In genomic region chr5:97421669-97422068, GRCm38 (mm10) we compare ENCODE assay signal across 49 mouse cellular contexts. TPM values are rescaled to one million over a fixed set of nuclear protein-coding genes. Genes with fewer than 3 reads are reported as not detected.
"Had no signal": no experiment of that assay in that cellular context is flagged by ENCODE, and none has a peak within 500 bp of the region (broad histone marks: within the 10 kb centered on the region; RNA-seq: fewer than 3 reads in every experiment).

No protein-coding gene starts in this region.

- H3K9ac ChIP-seq: heart, embryonic 12.5 days; heart, embryonic 13.5 days; heart, embryonic 15.5 days; hindbrain, embryonic 12.5 days; hindbrain, embryonic 13.5 days; hindbrain, embryonic 14.5 days; hindbrain, embryonic 15.5 days; kidney, embryonic 15.5 days had no signal

- H3K36me3 ChIP-seq: heart, embryonic 10.5 days; heart, embryonic 12.5 days; heart, embryonic 13.5 days; heart, embryonic 15.5 days; hindbrain, embryonic 10.5 days; hindbrain, embryonic 12.5 days; hindbrain, embryonic 13.5 days; hindbrain, embryonic 15.5 days; kidney, embryonic 15.5 days had no signal

- ATAC-seq: hindbrain, embryonic 16.5 days; hindbrain, postnatal 0 days; inflammation-experienced regulatory T-cells, adult 6 months; intestine, embryonic 16.5 days; intestine, postnatal 0 days had no signal

- H3K27me3 ChIP-seq: heart, embryonic 12.5 days; heart, embryonic 13.5 days; heart, embryonic 15.5 days; hindbrain, embryonic 12.5 days; hindbrain, embryonic 13.5 days; hindbrain, embryonic 15.5 days; kidney, embryonic 15.5 days had no signal

- H3K9me3 ChIP-seq: heart, embryonic 10.5 days; heart, embryonic 12.5 days; heart, embryonic 13.5 days; heart, embryonic 15.5 days; hindbrain, embryonic 10.5 days; hindbrain, embryonic 12.5 days; hindbrain, embryonic 13.5 days; hindbrain, embryonic 15.5 days; kidney, embryonic 15.5 days had no signal

- H3K4me2 ChIP-seq: heart, embryonic 11.5 days; heart, embryonic 12.5 days; heart, embryonic 13.5 days; heart, embryonic 15.5 days; hindbrain, embryonic 12.5 days; hindbrain, embryonic 13.5 days; hindbrain, embryonic 14.5 days; hindbrain, embryonic 15.5 days; kidney, embryonic 15.5 days had no signal

- H3K4me3 ChIP-seq: heart, embryonic 10.5 days; heart, embryonic 12.5 days; heart, embryonic 13.5 days; heart, embryonic 15.5 days; hindbrain, embryonic 10.5 days; hindbrain, embryonic 12.5 days; hindbrain, embryonic 13.5 days; hindbrain, embryonic 15.5 days; kidney, embryonic 15.5 days; layer of hippocampus, adult 2 months had no signal

- DNase-seq: heart, postnatal 10 days; heart, postnatal 14 days; heart, postnatal 36 days; heart, postnatal 4 days; kidney, adult 11 months; kidney, adult 18-20 months; kidney, adult 2 months; kidney, adult 8-10 months; kidney, adult 9 months; kidney, postnatal 10 days; kidney, postnatal 14 days; kidney, postnatal 25 days; kidney, postnatal 36 days; kidney, postnatal 4 days; layer of hippocampus, adult 9-11 months; layer of hippocampus, postnatal 36 days had no signal

- H3K4me1 ChIP-seq: heart, embryonic 10.5 days; heart, embryonic 12.5 days; heart, embryonic 13.5 days; heart, embryonic 15.5 days; hindbrain, embryonic 10.5 days; hindbrain, embryonic 12.5 days; hindbrain, embryonic 13.5 days; hindbrain, embryonic 15.5 days; kidney, embryonic 15.5 days had no signal

- H3K27ac ChIP-seq: heart, embryonic 10.5 days; heart, embryonic 13.5 days; heart, embryonic 15.5 days; hindbrain, embryonic 10.5 days; hindbrain, embryonic 12.5 days; hindbrain, embryonic 13.5 days; hindbrain, embryonic 14.5 days; hindbrain, embryonic 15.5 days; hindbrain, postnatal 0 days; kidney, embryonic 15.5 days; kidney, postnatal 0 days; layer of hippocampus, adult 2 months had no signal

RNA-seq across cellular contexts. Expression of gene Naa11, which starts 29.5 kb away (rescaled TPM):
- total RNA-seq: heart, adult 8-10 months; heart, postnatal 10 days; heart, postnatal 14 days; heart, postnatal 25 days; heart, postnatal 36 days; heart, postnatal 4 days; hematopoietic stem cell, adult 5-6 weeks; hindbrain, postnatal 0 days; layer of hippocampus, adult 18-20 months; layer of hippocampus, adult 2 months; layer of hippocampus, adult 8-10 months; layer of hippocampus, postnatal 10 days; layer of hippocampus, postnatal 14 days; layer of hippocampus, postnatal 25 days; layer of hippocampus, postnatal 36 days had no signal
- polyA plus RNA-seq: heart, embryonic 10.5 days; heart, embryonic 11.5 days; heart, embryonic 12.5 days; heart, embryonic 13.5 days; heart, embryonic 14.5 days; heart, embryonic 15.5 days; hindbrain, embryonic 10.5 days; hindbrain, embryonic 11.5 days; hindbrain, embryonic 12.5 days; hindbrain, embryonic 13.5 days; hindbrain, embryonic 14.5 days; hindbrain, embryonic 15.5 days; hindbrain, embryonic 16.5 days; inflammation-experienced regulatory T-cells, adult 6 months; intestine, embryonic 16.5 days; kidney, adult 2 months; kidney, embryonic 14.5 days; kidney, embryonic 15.5 days; kidney, embryonic 16.5 days; kidney, postnatal 0 days; large intestine, adult 2 months had no signal

RNA-seq across cellular contexts. Expression of gene Gk2, which starts 35.2 kb away (rescaled TPM):
- total RNA-seq: heart, adult 8-10 months; heart, postnatal 10 days; heart, postnatal 14 days; heart, postnatal 25 days; heart, postnatal 36 days; heart, postnatal 4 days; hematopoietic stem cell, adult 5-6 weeks; hindbrain, postnatal 0 days; layer of hippocampus, adult 18-20 months; layer of hippocampus, adult 2 months; layer of hippocampus, adult 8-10 months; layer of hippocampus, postnatal 10 days; layer of hippocampus, postnatal 14 days; layer of hippocampus, postnatal 25 days; layer of hippocampus, postnatal 36 days had no signal
- polyA plus RNA-seq: heart, embryonic 10.5 days; heart, embryonic 11.5 days; heart, embryonic 12.5 days; heart, embryonic 13.5 days; heart, embryonic 14.5 days; heart, embryonic 15.5 days; heart, embryonic 16.5 days; heart, postnatal 0 days; hindbrain, embryonic 10.5 days; hindbrain, embryonic 11.5 days; hindbrain, embryonic 12.5 days; hindbrain, embryonic 13.5 days; hindbrain, embryonic 14.5 days; hindbrain, embryonic 15.5 days; hindbrain, embryonic 16.5 days; hindbrain, postnatal 0 days; intestine, embryonic 16.5 days; intestine, postnatal 0 days; kidney, embryonic 14.5 days; kidney, embryonic 15.5 days; kidney, embryonic 16.5 days; kidney, postnatal 0 days; large intestine, adult 2 months had no signal
